Mouse (Mus musculus) limb, embryonic 15.5 days (tissue): ENCODE measurements around the gene Stk11ip. TPM values are rescaled to one million over a fixed set of nuclear protein-coding genes. Genes with fewer than 3 reads are reported as not detected.

ENCODE experiments used
- polyA plus RNA-seq: library from polyadenylated mRNA; unstranded; fragments of >200 nt; fragmentation: Nextera tagmentation; extraction: Ambion mirVana; gene quantifications from 2 replicates; pipeline ENCODE4 v1.2.1, GENCODE M21; 2015

Gene Stk11ip
- polyA plus RNA-seq, 1 experiment from 2014 or later, result 20.2 TPM

Other genes with a start within 250 kb of the Stk11ip start
- gene Resp18, start 243.1 kb upstream of the Stk11ip start, polyA plus RNA-seq, result 0.35 TPM in 1 of 2 replicates, not detected in the other
- gene Dnpep, start 203.5 kb upstream of the Stk11ip start, polyA plus RNA-seq, result 117 TPM in 2 replicates
- gene Des, start 161.2 kb upstream of the Stk11ip start, polyA plus RNA-seq, result 74.4 and 227 TPM in 2 replicates
- gene Speg, start 146.2 kb upstream of the Stk11ip start, polyA plus RNA-seq, result 15.4 and 16.3 TPM in 2 replicates
- 94.6 and 97.0 TPM in 2 replicates for gene Gmppa, start 85.6 kb upstream of the Stk11ip start, polyA plus RNA-seq
- gene Asic4, start 71.1 kb upstream of the Stk11ip start, polyA plus RNA-seq, result 0.14 TPM in 2 replicates
- 51.7 and 58.8 TPM in 2 replicates for gene Chpf, start 42.2 kb upstream of the Stk11ip start, polyA plus RNA-seq
- gene Tmem198, start 42.0 kb upstream of the Stk11ip start, polyA plus RNA-seq, result 0.74 and 0.79 TPM in 2 replicates
- 83.7 and 90.9 TPM in 2 replicates for gene Obsl1, start 15.1 kb upstream of the Stk11ip start, polyA plus RNA-seq
- 11.2 and 12.2 TPM in 2 replicates for gene Inha, start 14.5 kb upstream of the Stk11ip start, polyA plus RNA-seq
- gene Slc4a3, start 24.7 kb downstream of the Stk11ip start, polyA plus RNA-seq, result 24.1 and 24.8 TPM in 2 replicates